Mouse (Mus musculus): ENCODE measurements at regions not wholly inside any gene's neighbourhood (a gene's known extent, or its start where the extent isn't known, plus 50 kb on each side); places are given as distances from the start of the nearest gene placed in this dataset.
A peak's percentile ranks its signal among the peaks of the same experiment; 100 is the strongest.

DNA sequence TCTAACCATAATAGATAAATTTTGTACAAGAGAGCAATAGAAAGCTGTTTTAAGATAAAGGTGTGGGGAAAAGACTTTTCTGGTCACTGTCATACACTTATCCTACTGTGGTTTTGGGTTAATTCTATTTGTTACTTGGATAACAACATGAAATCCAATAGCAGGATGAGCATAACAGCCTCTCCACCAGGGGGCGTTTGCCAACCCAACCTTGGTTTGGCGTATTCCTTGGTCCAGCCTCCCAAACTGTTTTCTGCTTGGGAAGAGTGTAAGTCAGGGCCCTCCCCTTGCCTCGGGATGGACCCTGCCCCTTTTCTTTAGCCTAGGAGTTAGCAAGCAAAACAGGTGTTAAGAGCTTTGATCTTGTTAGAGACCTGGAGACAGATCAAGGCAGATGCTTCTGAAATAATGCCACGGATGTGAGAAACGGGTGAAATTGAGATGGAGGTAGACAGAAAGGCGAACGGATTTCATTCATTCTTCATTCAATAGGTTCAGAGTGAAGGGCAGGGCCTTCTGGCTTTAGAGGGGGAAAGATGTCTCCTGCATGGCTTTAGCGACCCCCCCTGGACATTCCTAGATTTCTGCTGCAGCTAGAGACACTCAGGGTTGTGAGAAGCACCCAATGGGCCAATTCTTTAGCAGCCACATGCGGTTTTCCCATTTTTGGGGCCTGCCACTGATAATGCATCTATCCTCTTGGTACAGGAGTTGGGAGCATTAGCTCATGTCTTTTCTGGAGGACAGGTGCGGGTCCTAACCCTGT is 63.3 kb upstream of the Calcoco1 start:
- TF ChIP-seq POLR2A (IDR thresholded peaks at IDR 0.05; ENCODE audit: low read depth, low read length) (no peak), CTCF (IDR thresholded peaks at IDR 0.05; ENCODE audit: extremely low read depth, insufficient read length, insufficient replicate concordance, low read depth, low read length) (peak; percentile 75; the same call in 1 of the 2 replicates)

Measured in small intestine, adult 2 months (tissue).